Mouse (Mus musculus) small intestine, adult 2 months (tissue): ENCODE results near the gene Il5.

Experiments
- CTCF ChIP-seq: fragments of 200-500 bp; IDR thresholded peaks from 2 replicates; pipeline ENCODE4 v1.5.1; 2012; ENCODE audit warnings: low read depth, mild to moderate bottlenecking, control low read depth, inconsistent platforms, low read length, moderate library complexity, mixed read lengths; ENCODE audit not compliant: insufficient replicate concordance, insufficient read length; ENCODE audit errors: extremely low read depth
- POLR2A ChIP-seq: fragments of 200-500 bp; IDR thresholded peaks from 2 replicates; pipeline ENCODE4 v1.6.1; 2012; ENCODE audit warnings: low read depth, mild to moderate bottlenecking, control low read depth, inconsistent platforms, low read length, moderate library complexity

DNA sequence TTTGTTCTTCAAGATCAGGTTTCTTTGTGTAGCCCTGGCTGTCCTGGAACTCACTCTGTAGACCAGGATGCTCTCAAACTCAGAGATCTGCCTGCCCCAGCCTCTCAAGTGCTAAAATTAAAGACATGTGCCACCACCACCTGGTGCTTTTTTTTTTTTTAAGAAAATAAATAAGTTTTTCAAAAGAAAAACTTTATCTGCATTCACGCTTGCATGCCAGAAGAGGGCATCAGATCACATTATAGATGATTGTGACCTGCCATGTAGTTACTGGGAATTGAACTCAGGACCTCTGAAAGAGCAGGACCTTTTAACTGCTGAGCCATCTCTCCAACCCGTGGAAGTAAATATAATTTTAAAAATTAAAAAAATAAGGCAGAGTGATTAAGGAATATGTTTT is 24.7 kb downstream of the Il5 start:
- TF ChIP-seq CTCF = no peak
- TF ChIP-seq POLR2A = no peak
